Comparison of ENCODE assay signal across 11 mouse cellular contexts in genomic region chr17:28698245-28698644, GRCm38 (mm10). TPM values are rescaled to one million over a fixed set of nuclear protein-coding genes. Genes with fewer than 3 reads are reported as not detected.
DNase-seq lines count a peak whose midpoint lies in the region; ATAC-seq and TF ChIP-seq lines count a peak whose summit lies in the region.
"Had no signal": no experiment of that assay in that cellular context is flagged by ENCODE, and none has a peak within 500 bp of the region (broad histone marks: within the 10 kb centered on the region; RNA-seq: fewer than 3 reads in every experiment).

No protein-coding gene starts in this region.

- TF ChIP-seq RAD21 in CH12.LX (IDR thresholded peaks at IDR 0.05; ENCODE audit: low read depth, low read length), result no peak

- 0 out of 2 replicates have a peak overlapping the region, but pooled peaks have one; percentile 60 for H3K27ac ChIP-seq in intestine, postnatal 0 days (ENCODE audit: low read depth, low read length)
- no peak overlapping the region for H3K27ac ChIP-seq in intestine, embryonic 16.5 days (ENCODE audit: low read length)
- peak overlapping the region; percentile 69 for H3K27ac ChIP-seq in CH12.LX (ENCODE audit: insufficient read depth, low read depth)
- H3K27ac ChIP-seq in midbrain, embryonic 13.5 days, result no peak overlapping the region
- no peak overlapping the region for H3K27ac ChIP-seq in midbrain, embryonic 14.5 days (replicated peaks; ENCODE audit: low read depth, low read length)
- H3K27ac ChIP-seq: hindbrain, embryonic 12.5 days had no signal

- H3K36me3 ChIP-seq in intestine, postnatal 0 days (ENCODE audit: control insufficient read depth, insufficient read depth), result peaks cover 7% of the 10 kb centered on the region; the same call in 1 of the 2 replicates
- no peaks in the 10 kb centered on the region for H3K36me3 ChIP-seq in intestine, embryonic 16.5 days (ENCODE audit: control insufficient read depth, insufficient read depth, low read length)
- peaks cover 0 to 45% of the 10 kb centered on the region in 2 experiments for H3K36me3 ChIP-seq in CH12.LX (replicated peaks in 1 of 2; ENCODE audit: control insufficient read depth in 1 of 2, insufficient read depth in 1 of 2, low read length in 1 of 2)
- H3K36me3 ChIP-seq in midbrain, embryonic 13.5 days, result no peaks in the 10 kb centered on the region
- H3K36me3 ChIP-seq in midbrain, embryonic 14.5 days (ENCODE audit: control insufficient read depth, insufficient read depth, low read length), result no peaks in the 10 kb centered on the region
- H3K36me3 ChIP-seq: hindbrain, embryonic 12.5 days had no signal

- no peaks in the 10 kb centered on the region for H3K9me3 ChIP-seq in intestine, postnatal 0 days (ENCODE audit: control insufficient read depth)
- no peaks in the 10 kb centered on the region for H3K9me3 ChIP-seq in intestine, embryonic 16.5 days (ENCODE audit: control insufficient read depth, low read length)
- H3K9me3 ChIP-seq in CH12.LX (replicated peaks; ENCODE audit: low read length), result no peaks in the 10 kb centered on the region
- no peaks in the 10 kb centered on the region for H3K9me3 ChIP-seq in midbrain, embryonic 13.5 days
- no peaks in the 10 kb centered on the region for H3K9me3 ChIP-seq in midbrain, embryonic 14.5 days (ENCODE audit: control insufficient read depth, low read length)
- H3K9me3 ChIP-seq: hindbrain, embryonic 12.5 days had no signal

- peak; percentile 86 for DNase-seq in CH12.LX (ENCODE audit: extremely low read depth)
- peak; percentile 87 for DNase-seq in brain, adult 2 months (ENCODE audit: low read depth, low spot score)
- DNase-seq in lung, postnatal 25 days (ENCODE audit: low spot score), result peak; percentile 38
- no peak for DNase-seq in left cerebral cortex, adult 9 months (ENCODE audit: low spot score in 2 of 2)
- no peak for DNase-seq in midbrain, embryonic 14.5 days
- DNase-seq: left cerebral cortex, postnatal 4 days; thymus, adult 2 months had no signal

- peaks cover 22% of the 10 kb centered on the region for H3K4me1 ChIP-seq in intestine, postnatal 0 days (replicated peaks; ENCODE audit: control insufficient read depth, insufficient read depth, low read length)
- peaks cover 54% of the 10 kb centered on the region for H3K4me1 ChIP-seq in intestine, embryonic 16.5 days (ENCODE audit: control insufficient read depth, insufficient read depth, low read length)
- peaks cover 25 to 83% of the 10 kb centered on the region in 2 experiments for H3K4me1 ChIP-seq in CH12.LX (ENCODE audit: control insufficient read depth in 1 of 2, insufficient read depth in 2 of 2)
- peaks cover 34% of the 10 kb centered on the region for H3K4me1 ChIP-seq in midbrain, embryonic 13.5 days (replicated peaks)
- peaks cover 20% of the 10 kb centered on the region for H3K4me1 ChIP-seq in midbrain, embryonic 14.5 days (ENCODE audit: control insufficient read depth, insufficient read depth, low read length)

- dilution Hi-C loops in CH12.LX (cut with MboI; ENCODE audit: extremely low pct_ligation_motif_present, extremely low pct_unique_long_range_greater_than_20kb, low sequenced_read_pairs), result no loop called here

- H3K4me3 ChIP-seq in intestine, postnatal 0 days (ENCODE audit: low read depth, low read length), result no peak overlapping the region
- no peak overlapping the region for H3K4me3 ChIP-seq in intestine, embryonic 16.5 days (ENCODE audit: low read length)
- no peak overlapping the region for H3K4me3 ChIP-seq in CH12.LX (replicated peaks in 1 of 3; ENCODE audit: low read depth in 2 of 3, low read length in 2 of 3, poor library complexity in 1 of 3)
- no peak overlapping the region for H3K4me3 ChIP-seq in midbrain, embryonic 13.5 days (replicated peaks)
- H3K4me3 ChIP-seq in midbrain, embryonic 14.5 days (replicated peaks; ENCODE audit: low read depth, low read length), result no peak overlapping the region
- H3K4me3 ChIP-seq: hindbrain, embryonic 12.5 days had no signal

- no peak for TF ChIP-seq POLR2A in CH12.LX (IDR thresholded peaks at IDR 0.05; ENCODE audit: low read depth, low read length)

- H3K27me3 ChIP-seq in intestine, postnatal 0 days (replicated peaks; ENCODE audit: control insufficient read depth, insufficient read depth, low read length), result no peaks in the 10 kb centered on the region
- H3K27me3 ChIP-seq in intestine, embryonic 16.5 days (replicated peaks; ENCODE audit: control insufficient read depth, insufficient read depth, low read length), result no peaks in the 10 kb centered on the region
- no peaks in the 10 kb centered on the region for H3K27me3 ChIP-seq in CH12.LX (replicated peaks)
- no peaks in the 10 kb centered on the region for H3K27me3 ChIP-seq in midbrain, embryonic 13.5 days
- no peaks in the 10 kb centered on the region for H3K27me3 ChIP-seq in midbrain, embryonic 14.5 days (ENCODE audit: control insufficient read depth, insufficient read depth, low read length)
- H3K27me3 ChIP-seq: hindbrain, embryonic 12.5 days had no signal

- peak; percentile 94 for TF ChIP-seq EP300 in CH12.LX (IDR thresholded peaks at IDR 0.05; ENCODE audit: low read length)

- no peak overlapping the region for H3K4me2 ChIP-seq in intestine, postnatal 0 days (replicated peaks; ENCODE audit: low read depth)
- H3K4me2 ChIP-seq in intestine, embryonic 16.5 days (ENCODE audit: low read depth, low read length), result no peak overlapping the region
- H3K4me2 ChIP-seq in CH12.LX (ENCODE audit: insufficient read depth, low read depth, poor library complexity, severe bottlenecking), result peak overlapping the region; percentile 77
- no peak overlapping the region for H3K4me2 ChIP-seq in midbrain, embryonic 13.5 days (replicated peaks)
- no peak overlapping the region for H3K4me2 ChIP-seq in midbrain, embryonic 14.5 days (ENCODE audit: low read length)
- H3K4me2 ChIP-seq: hindbrain, embryonic 12.5 days had no signal

- no peak for TF ChIP-seq CTCF in intestine, postnatal 0 days (IDR thresholded peaks at IDR 0.05; ENCODE audit: low read depth)
- no peak for TF ChIP-seq CTCF in CH12.LX (conservative IDR thresholded peaks at IDR 0.05 in 1 of 2, IDR thresholded peaks at IDR 0.05 in 1 of 2; ENCODE audit: low read depth in 2 of 2, low read length in 2 of 2)

- 43% methylated on average over 4 of the region's 4 CpGs for WGBS in intestine, postnatal 0 days
- 60% methylated on average over 4 of the region's 4 CpGs for whole genome bisulfite sequencing in intestine, embryonic 16.5 days
- 41% methylated on average over 4 of the region's 4 CpGs for WGBS in midbrain, embryonic 13.5 days
- 56% methylated on average over 4 of the region's 4 CpGs for WGBS in midbrain, embryonic 14.5 days

- H3K79me2 ChIP-seq in CH12.LX (replicated peaks; ENCODE audit: control insufficient read depth, extremely low read depth, insufficient read depth, poor library complexity, severe bottlenecking), result peaks cover 32% of the 10 kb centered on the region

- no peak for ATAC-seq in intestine, postnatal 0 days
- no peak for ATAC-seq in intestine, embryonic 16.5 days
- ATAC-seq in midbrain, embryonic 13.5 days, result no peak
- no peak for ATAC-seq in midbrain, embryonic 14.5 days (ENCODE audit: low FRiP score, low TSS enrichment)

- in situ Hi-C loops in CH12.LX (cut with MboI; ENCODE audit: low pct_ligation_motif_present, low pct_unique_long_range_greater_than_20kb, low sequenced_read_pairs), result loop anchor here (5.0 to 10.0 kb wide), 2 partner anchors 44 to 197 kb away; no protein-coding TSS in a partner anchor

- H3K9ac ChIP-seq in intestine, postnatal 0 days (ENCODE audit: low read depth, low read length), result no peak overlapping the region
- H3K9ac ChIP-seq in intestine, embryonic 16.5 days (ENCODE audit: low read depth, low read length), result no peak overlapping the region
- 0 out of 2 replicates have a peak overlapping the region, but pooled peaks have one; percentile 35 for H3K9ac ChIP-seq in CH12.LX (ENCODE audit: insufficient read depth, low read depth)
- H3K9ac ChIP-seq in midbrain, embryonic 13.5 days (replicated peaks), result no peak overlapping the region; the same call in 1 of the 2 replicates
- H3K9ac ChIP-seq in midbrain, embryonic 14.5 days (replicated peaks; ENCODE audit: low read length), result no peak overlapping the region
- H3K9ac ChIP-seq: hindbrain, embryonic 12.5 days had no signal

TF ChIP-seq in CH12.LX, 34 proteins besides CTCF, POLR2A, EP300 and RAD21 (continues in another document):
- TF ChIP-seq KAT2A (IDR thresholded peaks at IDR 0.05; ENCODE audit: insufficient replicate concordance, low read length), result no peak
- TF ChIP-seq POLR2AphosphoS2 (IDR thresholded peaks at IDR 0.05; ENCODE audit: low read depth, low read length), result no peak
- TF ChIP-seq NRF1 (IDR thresholded peaks at IDR 0.05; ENCODE audit: low read depth, low read length), result no peak
- TF ChIP-seq MXI1 (IDR thresholded peaks at IDR 0.05; ENCODE audit: low read depth, low read length), result no peak
- TF ChIP-seq ZC3H11A (IDR thresholded peaks at IDR 0.05; ENCODE audit: low read depth, low read length), result no peak

RNA-seq across cellular contexts. Expression of gene Mapk14, which starts 7.1 kb away (rescaled TPM):
- polyA plus RNA-seq in intestine, postnatal 0 days (2015; fragmentation: Nextera tagmentation; extraction: Ambion mirVana), result 23.6 and 24.6 TPM in 2 replicates
- polyA plus RNA-seq in intestine, embryonic 16.5 days (2015; fragmentation: Nextera tagmentation; extraction: Ambion mirVana), result 34.5 and 37.5 TPM in 2 replicates
- 27.1 and 27.6 TPM in 2 replicates for total RNA-seq in CH12.LX (2012; rRNA removed)
- 21.0 and 22.6 TPM in 2 replicates for total RNA-seq in CH12.LX (2014; rRNA removed)
- 59.8 and 69.5 TPM in 2 replicates for polyA plus RNA-seq in CH12.LX (2012; ENCODE audit: insufficient read length, low read depth)
- polyA plus RNA-seq in midbrain, embryonic 13.5 days (2015; fragmentation: Nextera tagmentation; extraction: Ambion mirVana), result 23.3 and 27.0 TPM in 2 replicates
- polyA plus RNA-seq in midbrain, embryonic 14.5 days (2014; fragmentation: Nextera tagmentation; extraction: Ambion mirVana), result 26.8 and 32.7 TPM in 2 replicates

RNA-seq across cellular contexts. Expression of gene Slc26a8, which starts 8.2 kb away (rescaled TPM):
- 0.17 and 0.40 TPM in 2 replicates for polyA plus RNA-seq in intestine, postnatal 0 days (2015; fragmentation: Nextera tagmentation; extraction: Ambion mirVana)
- polyA plus RNA-seq in intestine, embryonic 16.5 days (2015; fragmentation: Nextera tagmentation; extraction: Ambion mirVana), result 0.17 and 0.28 TPM in 2 replicates
- total RNA-seq in CH12.LX (2012; rRNA removed), result not detected in 2 replicates
- not detected in 2 replicates for total RNA-seq in CH12.LX (2014; rRNA removed)
- 0.11 and 0.44 TPM in 2 replicates for polyA plus RNA-seq in CH12.LX (2012; ENCODE audit: insufficient read length, low read depth)
- polyA plus RNA-seq in midbrain, embryonic 13.5 days (2015; fragmentation: Nextera tagmentation; extraction: Ambion mirVana), result 1.0 and 1.3 TPM in 2 replicates
- 1.4 and 1.8 TPM in 2 replicates for polyA plus RNA-seq in midbrain, embryonic 14.5 days (2014; fragmentation: Nextera tagmentation; extraction: Ambion mirVana)

RNA-seq across cellular contexts. Expression of gene AC170998.1, which starts 27.6 kb away (rescaled TPM):
- polyA plus RNA-seq in intestine, postnatal 0 days (2015; fragmentation: Nextera tagmentation; extraction: Ambion mirVana), result 1.2 and 1.5 TPM in 2 replicates
- polyA plus RNA-seq in intestine, embryonic 16.5 days (2015; fragmentation: Nextera tagmentation; extraction: Ambion mirVana), result 2.1 TPM in 2 replicates
- total RNA-seq in CH12.LX (2012; rRNA removed), result 0.38 TPM in 1 of 2 replicates, not detected in the other
- not detected in 2 replicates for total RNA-seq in CH12.LX (2014; rRNA removed)
- 0.50 TPM in 1 of 2 replicates, not detected in the other for polyA plus RNA-seq in CH12.LX (2012; ENCODE audit: insufficient read length, low read depth)
- polyA plus RNA-seq in midbrain, embryonic 13.5 days (2015; fragmentation: Nextera tagmentation; extraction: Ambion mirVana), result 1.8 and 2.3 TPM in 2 replicates
- 2.1 TPM in 2 replicates for polyA plus RNA-seq in midbrain, embryonic 14.5 days (2014; fragmentation: Nextera tagmentation; extraction: Ambion mirVana)

Comparison
In these comparisons a context has a peak if more than half of its experiments do, and no peak if none do; other contexts are left out.
1. H3K27ac ChIP-seq: peak in intestine, postnatal 0 days (single experiment) and CH12.LX (single experiment); none in intestine, embryonic 16.5 days (single experiment), midbrain, embryonic 13.5 days (single experiment) and midbrain, embryonic 14.5 days (single experiment).
2. DNase-seq: peak in CH12.LX (single experiment), brain, adult 2 months (single experiment) and lung, postnatal 25 days (single experiment); none in left cerebral cortex, adult 9 months (0 of 2) and midbrain, embryonic 14.5 days (single experiment).